8 mouse cellular contexts compared by ENCODE assay signal in the genomic region with DNA sequence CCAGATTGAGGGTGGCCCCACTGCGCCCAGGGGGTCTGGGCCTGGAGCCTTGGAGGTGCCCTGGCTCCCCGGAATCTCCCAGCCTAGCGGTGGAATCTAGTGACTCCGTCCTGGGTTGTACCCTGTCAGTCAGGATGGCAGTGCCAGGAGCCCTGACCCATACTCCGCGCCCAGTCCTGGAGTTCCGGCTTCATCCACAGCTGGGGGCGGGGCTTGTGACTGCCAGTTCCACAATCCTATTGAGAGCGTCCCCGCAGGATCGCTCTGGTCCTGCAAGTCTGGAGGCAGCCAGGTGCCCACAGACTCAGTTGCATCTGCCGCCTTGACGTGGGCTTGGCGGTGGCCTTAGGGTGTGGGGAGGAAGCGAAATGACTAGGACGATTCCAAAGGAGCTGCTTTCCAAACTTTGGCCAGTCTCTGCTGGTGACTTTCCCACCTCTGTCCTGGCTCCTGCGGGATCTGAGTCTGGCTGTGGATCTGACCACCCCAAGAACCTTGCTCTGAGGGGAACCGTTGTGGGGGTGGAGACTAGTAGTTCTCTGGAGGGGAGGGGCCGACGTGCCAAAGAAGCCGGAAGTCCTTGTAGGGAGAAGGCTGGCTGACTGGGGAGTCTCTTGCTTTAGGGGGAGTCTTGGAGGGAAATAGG. TPM values are rescaled to one million over a fixed set of nuclear protein-coding genes. Genes with fewer than 3 reads are reported as not detected.
DNase-seq lines count a peak whose midpoint lies in the region; ATAC-seq and TF ChIP-seq lines count a peak whose summit lies in the region.

No protein-coding gene starts in this region.

- TF ChIP-seq CTCF in heart, adult 2 months (IDR thresholded peaks at IDR 0.05), result peak; percentile 73
- TF ChIP-seq CTCF in kidney, adult 2 months (conservative IDR thresholded peaks at IDR 0.05; ENCODE audit: insufficient read depth, insufficient read length, low read depth, low read length), result peak; percentile 60

- peak overlapping the region; percentile 60 for H3K9ac ChIP-seq in embryonic facial prominence, embryonic 11.5 days (replicated peaks; ENCODE audit: low read length)
- H3K9ac ChIP-seq in heart, adult 2 months (ENCODE audit: low read depth, low read length), result peak overlapping the region; percentile 94
- peak overlapping the region; percentile 94 for H3K9ac ChIP-seq in liver, embryonic 12.5 days

- peak; percentile 54 to 78 for DNase-seq in cerebellum, postnatal 14 days
- DNase-seq in cerebellum, adult 8-10 months, result no peak
- DNase-seq in embryonic facial prominence, embryonic 11.5 days (ENCODE audit: low spot score), result peak; percentile 84
- peak; percentile 89 to 90 for DNase-seq in heart, adult 2 months
- DNase-seq in kidney, adult 2 months, result peak; percentile 96
- peak; percentile 81 to 88 for DNase-seq in spleen, postnatal 36 days (ENCODE audit: low spot score in 2 of 2)

- H3K4me1 ChIP-seq in embryonic facial prominence, embryonic 11.5 days (ENCODE audit: control insufficient read depth, insufficient read depth, low read length), result no peaks in the 10 kb centered on the region; the same call in 1 of the 2 replicates
- H3K4me1 ChIP-seq in heart, adult 2 months (ENCODE audit: control insufficient read depth, insufficient read depth, low read length), result peaks cover 2% of the 10 kb centered on the region
- peaks cover 13% of the 10 kb centered on the region; the same call in 1 of the 2 replicates for H3K4me1 ChIP-seq in kidney, adult 2 months (ENCODE audit: control insufficient read depth, insufficient read depth, low read length)
- H3K4me1 ChIP-seq in liver, embryonic 12.5 days, result peaks cover 85% of the 10 kb centered on the region

- 0 out of 2 replicates have a peak, but pooled peaks have one; percentile 42 for TF ChIP-seq EP300 in heart, adult 2 months (IDR thresholded peaks at IDR 0.05; ENCODE audit: insufficient read depth, low read depth, low read length)

- no peak overlapping the region for H3K27ac ChIP-seq in embryonic facial prominence, embryonic 11.5 days (replicated peaks; ENCODE audit: low read depth, low read length)
- peak overlapping the region; percentile 90 for H3K27ac ChIP-seq in heart, adult 2 months
- H3K27ac ChIP-seq in kidney, adult 2 months (ENCODE audit: insufficient read depth, low read depth, low read length), result peak overlapping the region; percentile 43
- peak overlapping the region; percentile 90 for H3K27ac ChIP-seq in liver, embryonic 12.5 days

- H3K9me3 ChIP-seq in embryonic facial prominence, embryonic 11.5 days (replicated peaks; ENCODE audit: control insufficient read depth, low read length), result no peaks in the 10 kb centered on the region
- no peaks in the 10 kb centered on the region for H3K9me3 ChIP-seq in liver, embryonic 12.5 days (replicated peaks)

- no peaks in the 10 kb centered on the region for H3K27me3 ChIP-seq in embryonic facial prominence, embryonic 11.5 days (ENCODE audit: control insufficient read depth, insufficient read depth, low read length)
- no peaks in the 10 kb centered on the region for H3K27me3 ChIP-seq in heart, adult 2 months (ENCODE audit: control insufficient read depth, insufficient read depth, low read length)
- no peaks in the 10 kb centered on the region for H3K27me3 ChIP-seq in kidney, adult 2 months (replicated peaks; ENCODE audit: control insufficient read depth, insufficient read depth, low read length)
- H3K27me3 ChIP-seq in liver, embryonic 12.5 days (replicated peaks), result no peaks in the 10 kb centered on the region
- no peaks in the 10 kb centered on the region for H3K27me3 ChIP-seq in myocyte (ENCODE audit: control insufficient read depth, insufficient read depth, insufficient read length)

- H3ac ChIP-seq in myocyte (ENCODE audit: control insufficient read depth, insufficient read length), result peak overlapping the region; percentile 9

- 0 out of 2 replicates have a peak, but pooled peaks have one; percentile 37 for TF ChIP-seq POLR2A in heart, adult 2 months (IDR thresholded peaks at IDR 0.05; ENCODE audit: insufficient read depth, low read depth, low read length)
- no peak for TF ChIP-seq POLR2A in kidney, adult 2 months (IDR thresholded peaks at IDR 0.05; ENCODE audit: low read depth, low read length)
- peak; percentile 58 for TF ChIP-seq POLR2A in myocyte (IDR thresholded peaks at IDR 0.05; ENCODE audit: insufficient read length, low read depth)

- intact Hi-C loops in heart, adult 2 months (cut with DNase I), result loop anchor here (1.0 kb wide), 1 partner anchor 13 kb away; no protein-coding TSS in a partner anchor

- H3K36me3 ChIP-seq in embryonic facial prominence, embryonic 11.5 days (replicated peaks; ENCODE audit: control insufficient read depth, insufficient read depth, low read depth, low read length), result peaks cover 7% of the 10 kb centered on the region
- H3K36me3 ChIP-seq in heart, adult 2 months (ENCODE audit: control insufficient read depth, insufficient read depth, low read length), result no peaks in the 10 kb centered on the region
- no peaks in the 10 kb centered on the region for H3K36me3 ChIP-seq in kidney, adult 2 months (ENCODE audit: control insufficient read depth, insufficient read depth, low read length)
- peaks cover 77% of the 10 kb centered on the region for H3K36me3 ChIP-seq in liver, embryonic 12.5 days
- H3K36me3 ChIP-seq in myocyte (ENCODE audit: control insufficient read depth, insufficient read depth), result peaks cover 4% of the 10 kb centered on the region

- under 1% methylated on average over 21 of the region's 21 CpGs for WGBS in embryonic facial prominence, embryonic 11.5 days
- WGBS in heart, adult 2 months, result 1% methylated on average over 21 of the region's 21 CpGs
- WGBS in kidney, adult 2 months, result under 1% methylated on average over 21 of the region's 21 CpGs
- WGBS in liver, embryonic 12.5 days (ENCODE audit: insufficient replicate concordance), result 1% methylated on average over 21 of the region's 21 CpGs

- H3K4me2 ChIP-seq in embryonic facial prominence, embryonic 11.5 days (ENCODE audit: low read depth, low read length), result peak overlapping the region; percentile 100
- peak overlapping the region; percentile 95 for H3K4me2 ChIP-seq in liver, embryonic 12.5 days
- peak overlapping the region; percentile 91 for H3K4me2 ChIP-seq in myocyte (ENCODE audit: low read depth)

- ATAC-seq in embryonic facial prominence, embryonic 11.5 days (replicated peaks; ENCODE audit: insufficient number of reproducible peaks, low FRiP score, low TSS enrichment, low read depth), result peak; percentile 85
- peak; percentile 74 for ATAC-seq in liver, embryonic 12.5 days

- peak overlapping the region; percentile 74 for H3K4me3 ChIP-seq in embryonic facial prominence, embryonic 11.5 days (ENCODE audit: low read depth, low read length)
- H3K4me3 ChIP-seq in heart, adult 2 months, result peak overlapping the region; percentile 96
- peak overlapping the region; percentile 68 for H3K4me3 ChIP-seq in kidney, adult 2 months (ENCODE audit: insufficient read depth, low read depth, low read length)
- peak overlapping the region; percentile 85 for H3K4me3 ChIP-seq in liver, embryonic 12.5 days
- H3K4me3 ChIP-seq in myocyte, result peak overlapping the region; percentile 74

- peaks cover 2% of the 10 kb centered on the region for H3K79me2 ChIP-seq in heart, adult 2 months (replicated peaks; ENCODE audit: control insufficient read depth, insufficient read depth, low read length)
- H3K79me2 ChIP-seq in myocyte (ENCODE audit: control insufficient read depth, insufficient read depth), result peaks cover 26% of the 10 kb centered on the region

TF ChIP-seq in myocyte, 11 proteins besides CTCF, POLR2A, EP300 and RAD21 (continues in another document):
- TF ChIP-seq E2F4 (IDR thresholded peaks at IDR 0.05; ENCODE audit: insufficient read depth) (peak; percentile 6), MYOD1 (IDR thresholded peaks at IDR 0.05; ENCODE audit: control insufficient read depth in 1 of 3, insufficient read length in 2 of 3, low read depth in 2 of 3) (peak in 2 of 3 experiments; percentile 38 to 61)

RNA-seq across cellular contexts. Expression of gene Gm20708, which starts 1.1 kb away (rescaled TPM):
- polyA plus RNA-seq in embryonic facial prominence, embryonic 11.5 days (2014; fragmentation: Nextera tagmentation; extraction: Ambion mirVana), result 0.17 TPM in 1 of 2 replicates, not detected in the other
- total RNA-seq in heart, adult 2 months (2021), result under 1 TPM; 0.44 to 0.48 TPM
- 0.57 and 0.79 TPM in 2 replicates for polyA plus RNA-seq in heart, adult 2 months (2012; rRNA removed)
- 0.18 and 0.22 TPM in 2 replicates for polyA plus RNA-seq in kidney, adult 2 months (2012; rRNA removed)
- 0.23 and 0.27 TPM in 2 replicates for polyA plus RNA-seq in liver, embryonic 12.5 days (2016; fragmentation: Nextera tagmentation; extraction: Ambion mirVana)
- 0.35 TPM for polyA plus RNA-seq in myocyte (2012; fragmentation: generic; extraction: Trizol)

RNA-seq across cellular contexts. Expression of gene Syngr2, which starts 1.1 kb away (rescaled TPM):
- polyA plus RNA-seq in embryonic facial prominence, embryonic 11.5 days (2014; fragmentation: Nextera tagmentation; extraction: Ambion mirVana), result 30.4 and 32.9 TPM in 2 replicates
- 100 to 1,000 TPM; 109 to 129 TPM for total RNA-seq in heart, adult 2 months (2021)
- polyA plus RNA-seq in heart, adult 2 months (2012; rRNA removed), result 217 and 273 TPM in 2 replicates
- 150 and 155 TPM in 2 replicates for polyA plus RNA-seq in kidney, adult 2 months (2012; rRNA removed)
- polyA plus RNA-seq in liver, embryonic 12.5 days (2016; fragmentation: Nextera tagmentation; extraction: Ambion mirVana), result 61.5 and 66.4 TPM in 2 replicates
- polyA plus RNA-seq in myocyte (2012; fragmentation: generic; extraction: Trizol), result 109 TPM

RNA-seq across cellular contexts. Expression of gene 6030468B19Rik, which starts 13.1 kb away (rescaled TPM):
- 0.27 and 0.67 TPM in 2 replicates for polyA plus RNA-seq in embryonic facial prominence, embryonic 11.5 days (2014; fragmentation: Nextera tagmentation; extraction: Ambion mirVana)
- not detected for total RNA-seq in heart, adult 2 months (2021)
- 0.16 TPM in 1 of 2 replicates, not detected in the other for polyA plus RNA-seq in heart, adult 2 months (2012; rRNA removed)
- 0.09 TPM in 1 of 2 replicates, not detected in the other for polyA plus RNA-seq in kidney, adult 2 months (2012; rRNA removed)
- 97.6 and 97.7 TPM in 2 replicates for polyA plus RNA-seq in liver, embryonic 12.5 days (2016; fragmentation: Nextera tagmentation; extraction: Ambion mirVana)
- polyA plus RNA-seq in myocyte (2012; fragmentation: generic; extraction: Trizol), result not detected

RNA-seq across cellular contexts. Expression of gene Afmid, which starts 15.2 kb away (rescaled TPM):
- 3.3 and 4.3 TPM in 2 replicates for polyA plus RNA-seq in embryonic facial prominence, embryonic 11.5 days (2014; fragmentation: Nextera tagmentation; extraction: Ambion mirVana)
- total RNA-seq in heart, adult 2 months (2021), result 1 to 10 TPM; 2.5 to 3.2 TPM
- 11.8 and 14.3 TPM in 2 replicates for polyA plus RNA-seq in heart, adult 2 months (2012; rRNA removed)
- polyA plus RNA-seq in kidney, adult 2 months (2012; rRNA removed), result 85.6 and 89.7 TPM in 2 replicates
- 6.7 TPM in 2 replicates for polyA plus RNA-seq in liver, embryonic 12.5 days (2016; fragmentation: Nextera tagmentation; extraction: Ambion mirVana)
- polyA plus RNA-seq in myocyte (2012; fragmentation: generic; extraction: Trizol), result 6.1 TPM

RNA-seq across cellular contexts. Expression of gene Tk1, which starts 15.4 kb away (rescaled TPM):
- polyA plus RNA-seq in embryonic facial prominence, embryonic 11.5 days (2014; fragmentation: Nextera tagmentation; extraction: Ambion mirVana), result 127 and 132 TPM in 2 replicates
- total RNA-seq in heart, adult 2 months (2021), result 1 to 10 TPM; 1.9 to 2.0 TPM
- polyA plus RNA-seq in heart, adult 2 months (2012; rRNA removed), result 3.0 and 3.7 TPM in 2 replicates
- polyA plus RNA-seq in kidney, adult 2 months (2012; rRNA removed), result 15.5 and 15.8 TPM in 2 replicates
- polyA plus RNA-seq in liver, embryonic 12.5 days (2016; fragmentation: Nextera tagmentation; extraction: Ambion mirVana), result 145 and 152 TPM in 2 replicates
- polyA plus RNA-seq in myocyte (2012; fragmentation: generic; extraction: Trizol), result 52.8 TPM

Comparison
In these comparisons a context has a peak if more than half of its experiments do, and no peak if none do; other contexts are left out.
1. RNA of gene 6030468B19Rik, which starts 13.1 kb away (polyA plus RNA-seq): 97.6 to 97.7 TPM in liver, embryonic 12.5 days; 0.27 to 0.67 TPM in embryonic facial prominence, embryonic 11.5 days, 0.16 TPM in heart, adult 2 months, 0.09 TPM in kidney, adult 2 months and not detected in myocyte (single experiment); every median in the first group is over 10 times any median in the second.
2. Peak in every context shown above with its lines, with median percentiles within 50 percentile points of each other: H3K4me2 ChIP-seq, H3K4me3 ChIP-seq and H3K9ac ChIP-seq.